Mouse (Mus musculus): ENCODE results near the gene Cks1b.
A peak's percentile ranks its signal among the peaks of the same experiment; 100 is the strongest.
"Not testable (repeated sequence)": the region's sequence is repeated elsewhere in the genome, so short reads cannot be mapped to it uniquely, and the experiment has no call there.

Gene Cks1b

DNA sequence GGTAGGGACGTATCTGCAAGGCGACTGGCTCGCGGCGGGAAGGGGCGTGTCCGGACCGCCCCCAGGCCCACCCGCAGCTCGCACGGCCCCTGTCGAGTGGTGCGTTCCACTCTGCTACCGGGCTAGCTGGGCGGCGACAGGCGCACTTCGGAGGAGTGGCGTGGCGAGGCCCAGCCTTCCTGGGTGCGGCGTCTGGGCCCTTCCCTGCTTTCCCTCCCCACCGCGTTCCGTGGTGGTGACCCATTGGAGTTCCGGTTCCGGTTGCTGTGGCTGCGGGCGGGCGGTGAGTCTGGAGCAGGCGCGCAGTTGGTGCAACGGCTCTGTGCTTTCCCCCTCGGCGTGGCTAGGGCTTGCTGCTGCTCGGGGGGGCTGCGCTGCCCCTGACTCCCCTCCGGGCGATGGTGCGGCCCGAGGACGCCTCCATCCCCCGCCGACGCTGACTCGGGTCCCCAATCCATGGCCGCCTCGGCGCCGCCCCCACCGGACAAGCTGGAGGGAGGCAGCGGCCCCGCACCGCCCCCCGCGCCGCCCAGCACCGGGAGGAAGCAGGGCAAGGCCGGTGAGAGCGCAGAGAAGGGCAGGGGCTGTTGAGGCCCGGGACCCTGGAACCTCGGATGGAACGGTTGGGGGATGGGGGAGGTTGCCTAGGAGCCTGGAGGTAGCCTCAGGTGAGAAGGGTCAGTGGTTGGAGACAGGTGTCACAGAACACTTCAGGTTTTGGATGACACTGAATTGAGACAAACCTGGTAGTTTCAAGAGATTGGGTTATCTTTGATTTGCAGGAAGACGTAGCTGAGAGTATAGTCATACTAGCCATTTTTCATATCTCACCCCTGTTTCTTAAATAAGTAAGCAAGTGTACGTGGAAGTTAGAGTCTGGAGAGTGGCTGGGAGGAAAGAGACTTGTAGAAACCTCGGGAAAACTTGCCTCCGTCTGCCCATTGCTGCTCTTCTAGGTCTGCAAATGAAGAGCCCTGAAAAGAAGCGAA lies 12.3 kb upstream of the Cks1b start, which contains the start of gene Pygo2:
Pygo2 (plus strand) TSS at position 44 of the 989 bp plus-strand sequence.
- peak within 1 kb of the TSS; percentile 100 for H3K4me3 ChIP-seq (replicated peaks; ENCODE audit: low read length)
- peaks cover 83% of the 10 kb centered on the region for H3K4me1 ChIP-seq (replicated peaks; ENCODE audit: low read depth, low read length)
- H3K27me3 ChIP-seq (ENCODE audit: insufficient read depth, low read length), result no peaks in the 10 kb centered on the region
- TF ChIP-seq NANOG (IDR thresholded peaks at IDR 0.05; ENCODE audit: borderline replicate concordance, low read length) (no peak), CTCF (conservative IDR thresholded peaks at IDR 0.05; ENCODE audit: low read length) (no peak), POU5F1 (IDR thresholded peaks at IDR 0.05; ENCODE audit: borderline replicate concordance, low read length) (no peak)
- peaks cover 76% of the 10 kb centered on the region for H3K36me3 ChIP-seq (ENCODE audit: insufficient read depth, low read length)
- H3K9me3 ChIP-seq (ENCODE audit: low read length), result no peaks in the 10 kb centered on the region

DNA sequence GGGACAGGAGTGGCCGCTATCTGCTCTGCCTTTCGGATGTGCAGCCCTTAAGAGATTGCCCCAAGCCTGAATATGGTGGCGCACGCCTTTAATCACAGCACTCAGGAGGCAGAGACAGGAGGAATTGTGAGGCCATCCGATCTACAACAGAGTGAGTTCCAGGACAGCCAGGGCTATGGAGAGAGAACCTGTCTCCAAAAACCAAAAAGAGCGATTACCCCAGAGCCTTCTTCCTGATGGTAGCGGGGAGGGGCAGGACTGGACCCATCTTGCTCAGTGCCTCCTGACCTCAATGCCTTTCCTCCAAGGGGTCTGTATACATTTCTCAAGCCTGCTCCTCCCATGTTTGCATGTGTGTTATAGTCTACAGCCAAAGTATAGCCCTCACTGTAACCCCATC lies 10.8 kb upstream of the Cks1b start:
- H3K36me3 ChIP-seq (ENCODE audit: insufficient read depth, low read length), result peaks cover 79% of the 10 kb centered on the region
- H3K4me1 ChIP-seq (replicated peaks; ENCODE audit: low read depth, low read length), result peaks cover 83% of the 10 kb centered on the region
- not testable (repeated sequence) for H3K27me3 ChIP-seq (ENCODE audit: insufficient read depth, low read length); H3K4me3 ChIP-seq (replicated peaks; ENCODE audit: low read length); H3K9me3 ChIP-seq (ENCODE audit: low read length)

- TF ChIP-seq POU5F1 (IDR thresholded peaks at IDR 0.05; ENCODE audit: borderline replicate concordance, low read length) (no peak), CTCF (conservative IDR thresholded peaks at IDR 0.05; ENCODE audit: low read length) (no peak), NANOG (IDR thresholded peaks at IDR 0.05; ENCODE audit: borderline replicate concordance, low read length) (no peak)
Measured at GRCm38 (mm10) chr3:89425876-89426275, 7.7 kb upstream of the Cks1b start.

GRCm38 (mm10) chr3:89425141-89425525 lies 7.0 kb upstream of the Cks1b start:
- TF ChIP-seq CTCF (conservative IDR thresholded peaks at IDR 0.05; ENCODE audit: low read length) (no peak; the same call in 1 of the 2 replicates), POU5F1 (IDR thresholded peaks at IDR 0.05; ENCODE audit: borderline replicate concordance, low read length) (no peak), NANOG (IDR thresholded peaks at IDR 0.05; ENCODE audit: borderline replicate concordance, low read length) (no peak)
- Histone ChIP-seq H3K4me1 (replicated peaks; ENCODE audit: low read depth, low read length) (peaks cover 84% of the 10 kb centered on the region), H3K27me3 (ENCODE audit: insufficient read depth, low read length) (no peaks in the 10 kb centered on the region), H3K36me3 (ENCODE audit: insufficient read depth, low read length) (peaks cover 67% of the 10 kb centered on the region), H3K4me3 (replicated peaks; ENCODE audit: low read length) (peak overlapping the region; percentile 83), H3K9me3 (ENCODE audit: low read length) (no peaks in the 10 kb centered on the region)

More at GRCm38 (mm10) chr3:89425876-89426275, 7.7 kb upstream of the Cks1b start:
- no peaks in the 10 kb centered on the region for H3K9me3 ChIP-seq (ENCODE audit: low read length)
- H3K4me1 ChIP-seq (replicated peaks; ENCODE audit: low read depth, low read length), result peaks cover 80% of the 10 kb centered on the region
- H3K27me3 ChIP-seq (ENCODE audit: insufficient read depth, low read length), result no peaks in the 10 kb centered on the region
- no peak overlapping the region for H3K4me3 ChIP-seq (replicated peaks; ENCODE audit: low read length)
- H3K36me3 ChIP-seq (ENCODE audit: insufficient read depth, low read length), result peaks cover 67% of the 10 kb centered on the region

GRCm38 (mm10) chr3:89424416-89425140 lies 6.4 kb upstream of the Cks1b start:
- Histone ChIP-seq H3K9me3 (ENCODE audit: low read length) (no peaks in the 10 kb centered on the region), H3K36me3 (ENCODE audit: insufficient read depth, low read length) (peaks cover 67% of the 10 kb centered on the region), H3K27me3 (ENCODE audit: insufficient read depth, low read length) (no peaks in the 10 kb centered on the region), H3K4me3 (replicated peaks; ENCODE audit: low read length) (peak overlapping the region; percentile 83), H3K4me1 (replicated peaks; ENCODE audit: low read depth, low read length) (peaks cover 89% of the 10 kb centered on the region)
- TF ChIP-seq NANOG (IDR thresholded peaks at IDR 0.05; ENCODE audit: borderline replicate concordance, low read length) (no peak), CTCF (conservative IDR thresholded peaks at IDR 0.05; ENCODE audit: low read length) (no peak), POU5F1 (IDR thresholded peaks at IDR 0.05; ENCODE audit: borderline replicate concordance, low read length) (no peak)

DNA sequence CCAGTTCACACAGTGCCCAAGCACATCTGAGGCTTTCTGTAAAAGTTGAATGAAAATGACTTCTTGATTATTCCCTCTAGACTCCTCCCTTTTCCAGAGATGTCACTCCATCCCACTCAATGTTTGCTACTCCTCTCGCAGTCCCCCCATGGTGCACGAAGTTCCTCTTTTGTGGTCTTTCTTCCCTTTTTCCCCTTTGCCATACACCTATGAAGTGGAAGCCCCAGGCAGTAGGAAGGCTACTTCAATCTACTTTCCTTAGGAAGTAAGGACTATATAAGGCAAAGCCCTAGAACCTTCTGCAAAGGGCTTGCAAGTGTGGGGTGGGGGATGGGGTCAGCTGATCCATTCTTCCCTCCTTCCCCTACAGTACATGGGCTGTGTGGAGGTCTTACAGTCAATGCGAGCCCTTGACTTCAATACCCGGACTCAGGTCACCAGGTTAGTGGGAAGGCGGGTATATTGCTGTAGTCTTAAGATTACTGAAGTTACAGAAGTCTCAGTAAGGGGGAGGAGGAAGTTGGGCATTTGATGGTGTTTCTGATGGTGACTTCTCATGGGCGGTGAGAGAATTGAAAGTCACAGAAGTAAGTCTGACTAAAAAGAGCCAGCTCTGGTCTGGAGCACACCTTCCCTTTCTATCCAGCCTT lies 4.5 kb upstream of the Cks1b start:
- H3K27me3 ChIP-seq (ENCODE audit: insufficient read depth, low read length), result no peaks in the 10 kb centered on the region

GRCm38 (mm10) chr3:89421810-89422473 lies 3.8 kb upstream of the Cks1b start:
- TF ChIP-seq NANOG (IDR thresholded peaks at IDR 0.05; ENCODE audit: borderline replicate concordance, low read length), result no peak
- no peak for TF ChIP-seq CTCF (conservative IDR thresholded peaks at IDR 0.05; ENCODE audit: low read length)
- TF ChIP-seq POU5F1 (IDR thresholded peaks at IDR 0.05; ENCODE audit: borderline replicate concordance, low read length), result no peak
- peaks cover 70% of the 10 kb centered on the region for H3K4me1 ChIP-seq (replicated peaks; ENCODE audit: low read depth, low read length)
- H3K27me3 ChIP-seq (ENCODE audit: insufficient read depth, low read length), result no peaks in the 10 kb centered on the region
- H3K4me3 ChIP-seq (replicated peaks; ENCODE audit: low read length), result peak overlapping the region; percentile 83
- peaks cover 44% of the 10 kb centered on the region for H3K36me3 ChIP-seq (ENCODE audit: insufficient read depth, low read length)
- no peaks in the 10 kb centered on the region for H3K9me3 ChIP-seq (ENCODE audit: low read length)

More for the DNA sequence above, 4.5 kb upstream of the Cks1b start:
- H3K36me3 ChIP-seq (ENCODE audit: insufficient read depth, low read length), result peaks cover 51% of the 10 kb centered on the region
- H3K9me3 ChIP-seq (ENCODE audit: low read length), result no peaks in the 10 kb centered on the region
- peaks cover 76% of the 10 kb centered on the region for H3K4me1 ChIP-seq (replicated peaks; ENCODE audit: low read depth, low read length)
- H3K4me3 ChIP-seq (replicated peaks; ENCODE audit: low read length), result peak overlapping the region; percentile 83
- TF ChIP-seq CTCF (conservative IDR thresholded peaks at IDR 0.05; ENCODE audit: low read length) (no peak), POU5F1 (IDR thresholded peaks at IDR 0.05; ENCODE audit: borderline replicate concordance, low read length) (no peak), NANOG (IDR thresholded peaks at IDR 0.05; ENCODE audit: borderline replicate concordance, low read length) (no peak)
